Mouse (Mus musculus) embryo, embryonic 9.5 days (tissue): ENCODE results near the gene Vmn2r10.
"Not testable (repeated sequence)": the region's sequence is repeated elsewhere in the genome, so short reads cannot be mapped to it uniquely, and the experiment has no call there.

Experiments used
- DNase-seq: peaks from one replicate; pipeline ENCODE4 v3.0.0-alpha.2; 2017; ENCODE audit errors: extremely low spot score

Gene Vmn2r10

GRCm38 (mm10) chr5:109006427-109006826, at the start of gene Vmn2r10:
TSS of gene Vmn2r10 (minus strand) at chr5:109006527.
- not testable (repeated sequence) for DNase-seq

GRCm38 (mm10) chr5:109055286-109055685, 49.0 kb upstream of the Vmn2r10 start:
- no peak for DNase-seq

- no peak for DNase-seq
These were observed 26.3 kb upstream of the Vmn2r10 start for GRCm38 (mm10) chr5:109032591-109032990.

- DNase-seq = no peak
These were observed 17.4 kb downstream of the Vmn2r10 start for GRCm38 (mm10) chr5:108988924-108989323.
